12 mouse cellular contexts compared by ENCODE assay signal in the genomic region with DNA sequence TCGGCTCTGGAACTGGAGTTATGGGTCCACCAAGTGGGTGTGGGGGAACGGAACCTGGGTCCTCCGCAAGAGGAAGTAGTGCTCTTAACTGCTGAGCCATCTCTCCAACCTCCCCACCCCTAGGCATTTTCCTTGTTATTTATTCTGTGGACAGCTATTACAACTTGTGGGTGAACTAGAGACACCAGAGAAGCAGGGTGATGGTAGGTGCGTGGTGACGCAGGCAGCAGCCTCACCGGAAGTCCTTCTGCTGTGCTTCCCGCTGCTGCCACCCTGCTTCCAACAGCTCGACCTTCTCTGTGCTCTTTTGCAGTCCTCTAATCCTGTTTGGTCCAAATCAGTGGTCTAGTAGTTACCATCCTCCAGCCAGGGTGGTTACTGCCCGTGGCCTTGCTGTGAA. TPM values are rescaled to one million over a fixed set of nuclear protein-coding genes. Genes with fewer than 3 reads are reported as not detected.
A peak's percentile ranks its signal among the peaks of the same experiment; 100 is the strongest.
DNase-seq lines count a peak whose midpoint lies in the region; ATAC-seq and TF ChIP-seq lines count a peak whose summit lies in the region.
"Had no signal": no experiment of that assay in that cellular context is flagged by ENCODE, and none has a peak within 500 bp of the region (broad histone marks: within the 10 kb centered on the region; RNA-seq: fewer than 3 reads in every experiment).

No protein-coding gene starts in this region.

- peaks cover 65% of the 10 kb centered on the region for H3K4me1 ChIP-seq in heart, adult 2 months (ENCODE audit: control insufficient read depth, insufficient read depth, low read length)
- H3K4me1 ChIP-seq in liver, postnatal 0 days (ENCODE audit: insufficient read depth) = peaks cover 78% of the 10 kb centered on the region
- peaks cover 47% of the 10 kb centered on the region for H3K4me1 ChIP-seq in neural tube, embryonic 15.5 days

- H3K9me3 ChIP-seq in liver, postnatal 0 days (ENCODE audit: low read length) = no peaks in the 10 kb centered on the region
- H3K9me3 ChIP-seq in neural tube, embryonic 15.5 days (replicated peaks) = no peaks in the 10 kb centered on the region
- H3K9me3 ChIP-seq: embryonic facial prominence, embryonic 12.5 days had no signal

- no peaks in the 10 kb centered on the region for H3K27me3 ChIP-seq in heart, adult 2 months (ENCODE audit: control insufficient read depth, insufficient read depth, low read length)
- H3K27me3 ChIP-seq in liver, postnatal 0 days (ENCODE audit: insufficient read depth, low read length) = no peaks in the 10 kb centered on the region
- H3K27me3 ChIP-seq in neural tube, embryonic 15.5 days (replicated peaks) = no peaks in the 10 kb centered on the region
- H3K27me3 ChIP-seq: embryonic facial prominence, embryonic 12.5 days had no signal

- intact Hi-C loops in heart, adult 2 months (cut with DNase I) = no loop called here

- peaks cover 12% of the 10 kb centered on the region for H3K79me2 ChIP-seq in heart, adult 2 months (replicated peaks; ENCODE audit: control insufficient read depth, insufficient read depth, low read length)

- H3K36me3 ChIP-seq in heart, adult 2 months (ENCODE audit: control insufficient read depth, insufficient read depth, low read length) = peaks cover 18% of the 10 kb centered on the region
- no peaks in the 10 kb centered on the region; the same call in 1 of the 2 replicates for H3K36me3 ChIP-seq in liver, postnatal 0 days (replicated peaks; ENCODE audit: insufficient read depth, low read length)
- peaks cover 7% of the 10 kb centered on the region for H3K36me3 ChIP-seq in neural tube, embryonic 15.5 days

- H3K9ac ChIP-seq in heart, adult 2 months (ENCODE audit: low read depth, low read length) = no peak overlapping the region
- H3K9ac ChIP-seq in liver, postnatal 0 days (replicated peaks) = no peak overlapping the region
- H3K9ac ChIP-seq in neural tube, embryonic 15.5 days (replicated peaks) = no peak overlapping the region
- H3K9ac ChIP-seq: embryonic facial prominence, embryonic 12.5 days had no signal

- no peak for TF ChIP-seq EP300 in heart, adult 2 months (IDR thresholded peaks at IDR 0.05; ENCODE audit: insufficient read depth, low read depth, low read length)
- TF ChIP-seq EP300 in liver, postnatal 0 days (IDR thresholded peaks at IDR 0.05; ENCODE audit: low read depth) = no peak

- TF ChIP-seq POLR2A in heart, adult 2 months (IDR thresholded peaks at IDR 0.05; ENCODE audit: insufficient read depth, low read depth, low read length) = no peak

- peak overlapping the region; percentile 77 for H3K27ac ChIP-seq in heart, adult 2 months
- H3K27ac ChIP-seq in liver, postnatal 0 days (ENCODE audit: low read depth) = peak overlapping the region; percentile 70
- H3K27ac ChIP-seq in neural tube, embryonic 15.5 days (replicated peaks) = no peak overlapping the region
- H3K27ac ChIP-seq: embryonic facial prominence, embryonic 12.5 days had no signal

- H3K4me2 ChIP-seq in liver, postnatal 0 days (ENCODE audit: low read depth, low read length) = peak overlapping the region; percentile 45
- no peak overlapping the region for H3K4me2 ChIP-seq in neural tube, embryonic 15.5 days
- H3K4me2 ChIP-seq: embryonic facial prominence, embryonic 12.5 days had no signal

- no peak for DNase-seq in heart, adult 2 months
- no peak for DNase-seq in heart, adult 9 months (ENCODE audit: low spot score in 2 of 2)
- peak; percentile 52 for DNase-seq in thymus, postnatal 4 days
- DNase-seq in thymus, postnatal 36 days = no peak
- no peak for DNase-seq in liver, postnatal 0 days
- DNase-seq in cerebellum, adult 8-10 months = no peak
- DNase-seq in urinary bladder, postnatal 36 days (ENCODE audit: low spot score in 2 of 2) = no peak
- DNase-seq: cerebellum, adult 11 months; kidney, postnatal 25 days; right cerebral cortex, adult 18-20 months had no signal

- H3K4me3 ChIP-seq in heart, adult 2 months = no peak overlapping the region
- H3K4me3 ChIP-seq in liver, postnatal 0 days (ENCODE audit: low read depth, low read length) = no peak overlapping the region
- no peak overlapping the region for H3K4me3 ChIP-seq in neural tube, embryonic 15.5 days (replicated peaks)
- H3K4me3 ChIP-seq: embryonic facial prominence, embryonic 12.5 days had no signal

- no peak for ATAC-seq in liver, postnatal 0 days
- no peak for ATAC-seq in neural tube, embryonic 15.5 days (ENCODE audit: low FRiP score)

- WGBS in heart, adult 2 months = 67% methylated on average over 9 of the region's 9 CpGs
- WGBS in liver, postnatal 0 days (ENCODE audit: insufficient replicate concordance) = 27% methylated on average over 9 of the region's 9 CpGs
- WGBS in neural tube, embryonic 15.5 days = 92% methylated on average over 9 of the region's 9 CpGs

- no peak for TF ChIP-seq CTCF in heart, adult 2 months (IDR thresholded peaks at IDR 0.05)
- no peak for TF ChIP-seq CTCF in liver, postnatal 0 days (IDR thresholded peaks at IDR 0.05; ENCODE audit: low read depth)

RNA-seq across cellular contexts. Expression of a gene that starts 6.4 kb away (rescaled TPM):
- 100 to 1,000 TPM; 342 to 392 TPM for total RNA-seq in heart, adult 2 months (2021)
- 160 and 191 TPM in 2 replicates for polyA plus RNA-seq in heart, adult 2 months (2012; rRNA removed)
- 136 and 143 TPM in 2 replicates for polyA plus RNA-seq in liver, postnatal 0 days (2015; fragmentation: Nextera tagmentation; extraction: Ambion mirVana)
- 323 and 359 TPM in 2 replicates for polyA plus RNA-seq in neural tube, embryonic 15.5 days (2015; fragmentation: Nextera tagmentation; extraction: Ambion mirVana)
